Mouse (Mus musculus) brain, embryonic 18.5 days (tissue): ENCODE measurements around the gene Asah2.

Source experiments
- DNase-seq: peaks from one replicate; pipeline ENCODE4 v3.0.0-alpha.2; 2012; ENCODE audit warnings: low read depth, low spot score

The Asah2 gene

GRCm38 (mm10) chr19:31975882-31976281, 132.1 kb downstream of the Asah2 start:
- DNase-seq, result no peak

DNA sequence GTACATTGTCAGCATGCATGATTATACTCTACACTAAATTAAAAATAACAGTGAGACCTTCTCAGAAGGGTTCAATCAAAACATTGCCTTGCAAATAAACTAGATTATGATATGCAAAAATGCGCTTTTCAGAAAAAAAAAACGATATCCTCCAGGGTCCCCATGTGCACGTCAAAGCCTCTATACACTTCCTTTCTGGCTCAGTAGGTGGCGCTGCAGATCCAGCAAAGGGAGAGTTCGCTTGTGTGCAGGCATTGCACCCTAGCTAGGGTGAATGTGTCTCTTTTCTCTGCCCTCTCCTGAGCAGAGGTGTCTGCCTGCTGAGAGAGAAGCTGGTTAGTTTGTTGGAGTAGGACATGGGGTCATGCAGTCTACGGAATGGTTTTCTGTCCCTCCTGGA, 136.0 kb downstream of the Asah2 start:
- DNase-seq, result peak; percentile 50

GRCm38 (mm10) chr19:31971405-31971804, 136.6 kb downstream of the Asah2 start:
- no peak for DNase-seq

- no peak for DNase-seq
These were observed 140.0 kb downstream of the Asah2 start for GRCm38 (mm10) chr19:31967933-31968532.

DNA sequence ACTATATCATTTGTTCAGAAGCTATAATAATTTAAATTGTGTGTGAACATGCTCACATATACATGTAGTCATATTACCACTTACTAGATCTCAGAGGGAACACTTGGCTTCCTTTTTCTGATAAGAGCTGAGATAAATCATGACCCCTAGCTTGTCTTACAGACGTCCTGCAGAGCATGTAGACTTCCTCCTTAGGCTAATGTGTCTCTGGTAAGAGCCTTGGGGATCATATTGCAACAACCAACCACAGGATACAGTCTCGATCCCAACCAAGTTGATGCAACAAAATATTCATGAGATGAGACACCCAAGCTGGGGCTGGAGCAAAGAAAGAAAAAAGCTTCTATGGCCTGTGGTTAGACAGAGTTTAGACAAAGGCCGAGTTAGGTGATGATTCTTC, 144.9 kb downstream of the Asah2 start:
- no peak for DNase-seq

DNA sequence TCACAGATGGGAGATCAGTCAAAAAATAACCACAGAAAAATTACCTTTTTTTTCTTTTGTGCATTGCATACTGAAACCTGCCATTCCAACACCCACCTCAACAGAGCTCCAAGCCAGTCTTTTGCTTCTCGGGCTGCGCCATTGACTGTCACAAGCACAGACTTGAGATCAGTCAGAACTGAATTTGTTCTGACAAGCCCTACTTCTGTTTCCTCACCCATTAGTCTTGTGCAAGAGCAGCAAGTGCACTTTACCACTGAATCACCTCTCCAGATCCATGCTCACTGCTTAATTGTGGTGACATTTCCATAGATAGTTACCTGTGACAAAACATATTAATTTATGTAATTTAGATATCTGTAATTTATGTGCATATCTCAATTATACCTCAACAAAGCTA, 147.6 kb downstream of the Asah2 start:
- DNase-seq, result no peak

GRCm38 (mm10) chr19:31956359-31956758, 151.7 kb downstream of the Asah2 start:
- DNase-seq, result no peak

GRCm38 (mm10) chr19:31954696-31955095, 153.3 kb downstream of the Asah2 start:
- no peak for DNase-seq

- DNase-seq, result no peak
These were observed 153.7 kb downstream of the Asah2 start for GRCm38 (mm10) chr19:31954267-31954666.

DNA sequence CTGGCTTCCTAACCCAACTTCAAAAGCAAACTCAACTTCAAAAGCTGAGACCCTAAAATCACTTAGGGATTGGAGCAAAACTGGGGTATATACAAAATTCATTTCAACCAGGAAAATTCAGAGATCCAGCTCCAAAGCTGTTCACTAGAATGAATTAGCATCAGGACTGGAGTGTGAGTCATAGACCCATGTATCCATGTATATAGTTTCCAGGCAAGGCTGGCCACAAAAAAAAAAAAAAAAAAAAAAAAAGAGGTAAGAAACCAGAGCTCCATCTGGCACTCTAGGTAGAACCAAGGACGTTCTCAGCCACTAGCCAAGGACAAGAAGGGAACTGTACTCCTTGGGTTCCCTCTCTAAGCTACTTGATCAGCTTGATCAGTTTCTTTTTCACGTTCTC, 154.2 kb downstream of the Asah2 start:
- no peak for DNase-seq

GRCm38 (mm10) chr19:31950793-31951489, 157.1 kb downstream of the Asah2 start:
- no peak for DNase-seq
